Mouse (Mus musculus): ENCODE data around the gene Cds2. TPM values are rescaled to one million over a fixed set of nuclear protein-coding genes. Genes with fewer than 3 reads are reported as not detected.

The Cds2 gene
- polyA plus RNA-seq, 1 experiment from 2014 or later, result 20.8 TPM

GRCm38 (mm10) chr2:132272694-132273389, 9.9 kb downstream of the Cds2 start:
- Histone ChIP-seq H3K4me1 (ENCODE audit: control insufficient read depth, insufficient read depth, low read length) (0 out of 2 replicates have a peak, but pooled peaks cover 6% of the 10 kb centered on the region), H3K9ac (replicated peaks; ENCODE audit: low read depth, low read length) (no peak overlapping the region), H3K36me3 (ENCODE audit: control insufficient read depth, insufficient read depth, low read length) (no peaks in the 10 kb centered on the region), H3K9me3 (ENCODE audit: control insufficient read depth, low read depth, low read length) (no peaks in the 10 kb centered on the region), H3K4me2 (replicated peaks; ENCODE audit: low read depth, low read length) (no peak overlapping the region), H3K4me3 (ENCODE audit: low read depth, low read length) (no peak overlapping the region), H3K27me3 (ENCODE audit: control insufficient read depth, insufficient read depth, low read length) (no peaks in the 10 kb centered on the region), H3K27ac (ENCODE audit: low read length) (no peak overlapping the region)
- no peak for ATAC-seq (ENCODE audit: insufficient number of reproducible peaks, insufficient read depth, low FRiP score, low read depth)
- 35% methylated on average over 6 of the region's 6 CpGs for WGBS

- H3K27ac ChIP-seq (ENCODE audit: low read length), result no peak overlapping the region
- H3K9me3 ChIP-seq (ENCODE audit: control insufficient read depth, low read depth, low read length), result no peaks in the 10 kb centered on the region
- no peak overlapping the region for H3K4me2 ChIP-seq (replicated peaks; ENCODE audit: low read depth, low read length)
- 72% methylated on average over 4 of the region's 4 CpGs for WGBS
- H3K36me3 ChIP-seq (ENCODE audit: control insufficient read depth, insufficient read depth, low read length), result no peaks in the 10 kb centered on the region
- no peaks in the 10 kb centered on the region for H3K27me3 ChIP-seq (ENCODE audit: control insufficient read depth, insufficient read depth, low read length)
- no peak overlapping the region for H3K9ac ChIP-seq (replicated peaks; ENCODE audit: low read depth, low read length)
- H3K4me1 ChIP-seq (ENCODE audit: control insufficient read depth, insufficient read depth, low read length), result 0 out of 2 replicates have a peak, but pooled peaks cover 6% of the 10 kb centered on the region
- no peak overlapping the region for H3K4me3 ChIP-seq (ENCODE audit: low read depth, low read length)
- no peak for ATAC-seq (ENCODE audit: insufficient number of reproducible peaks, insufficient read depth, low FRiP score, low read depth)
Measured at GRCm38 (mm10) chr2:132275527-132275926, 12.6 kb downstream of the Cds2 start.

- 0 out of 2 replicates have a peak, but pooled peaks have one; percentile 8 for ATAC-seq (ENCODE audit: insufficient number of reproducible peaks, insufficient read depth, low FRiP score, low read depth)
- 42% methylated on average over 4 of the region's 4 CpGs for WGBS
- no peak overlapping the region for H3K4me2 ChIP-seq (replicated peaks; ENCODE audit: low read depth, low read length)
- H3K9ac ChIP-seq (replicated peaks; ENCODE audit: low read depth, low read length), result no peak overlapping the region
- no peaks in the 10 kb centered on the region for H3K9me3 ChIP-seq (ENCODE audit: control insufficient read depth, low read depth, low read length)
- H3K4me3 ChIP-seq (ENCODE audit: low read depth, low read length), result no peak overlapping the region
- H3K27ac ChIP-seq (ENCODE audit: low read length), result no peak overlapping the region
- no peaks in the 10 kb centered on the region for H3K27me3 ChIP-seq (ENCODE audit: control insufficient read depth, insufficient read depth, low read length)
- H3K4me1 ChIP-seq (ENCODE audit: control insufficient read depth, insufficient read depth, low read length), result 0 out of 2 replicates have a peak, but pooled peaks cover 6% of the 10 kb centered on the region
- H3K36me3 ChIP-seq (ENCODE audit: control insufficient read depth, insufficient read depth, low read length), result no peaks in the 10 kb centered on the region
Measured at GRCm38 (mm10) chr2:132276249-132276648, 13.3 kb downstream of the Cds2 start.

- H3K4me2 ChIP-seq (replicated peaks; ENCODE audit: low read depth, low read length), result no peak overlapping the region
- H3K36me3 ChIP-seq (ENCODE audit: control insufficient read depth, insufficient read depth, low read length), result no peaks in the 10 kb centered on the region
- 75% methylated on average over 8 of the region's 8 CpGs for WGBS
- peaks cover 13% of the 10 kb centered on the region for H3K4me1 ChIP-seq (ENCODE audit: control insufficient read depth, insufficient read depth, low read length)
- H3K27ac ChIP-seq (ENCODE audit: low read length), result no peak overlapping the region
- no peak overlapping the region for H3K4me3 ChIP-seq (ENCODE audit: low read depth, low read length)
- no peaks in the 10 kb centered on the region for H3K27me3 ChIP-seq (ENCODE audit: control insufficient read depth, insufficient read depth, low read length)
- no peaks in the 10 kb centered on the region for H3K9me3 ChIP-seq (ENCODE audit: control insufficient read depth, low read depth, low read length)
- no peak overlapping the region for H3K9ac ChIP-seq (replicated peaks; ENCODE audit: low read depth, low read length)
- no peak for ATAC-seq (ENCODE audit: insufficient number of reproducible peaks, insufficient read depth, low FRiP score, low read depth)
Measured at GRCm38 (mm10) chr2:132278273-132278853, 15.4 kb downstream of the Cds2 start.

GRCm38 (mm10) chr2:132279336-132279882, 16.5 kb downstream of the Cds2 start:
- H3K9me3 ChIP-seq (ENCODE audit: control insufficient read depth, low read depth, low read length), result no peaks in the 10 kb centered on the region
- no peaks in the 10 kb centered on the region for H3K27me3 ChIP-seq (ENCODE audit: control insufficient read depth, insufficient read depth, low read length)
- H3K4me2 ChIP-seq (replicated peaks; ENCODE audit: low read depth, low read length), result no peak overlapping the region
- ATAC-seq (ENCODE audit: insufficient number of reproducible peaks, insufficient read depth, low FRiP score, low read depth), result no peak
- no peak overlapping the region for H3K27ac ChIP-seq (ENCODE audit: low read length)
- H3K4me1 ChIP-seq (ENCODE audit: control insufficient read depth, insufficient read depth, low read length), result peaks cover 23% of the 10 kb centered on the region
- no peak overlapping the region for H3K9ac ChIP-seq (replicated peaks; ENCODE audit: low read depth, low read length)
- 63% methylated on average over 3 of the region's 3 CpGs for WGBS
- no peaks in the 10 kb centered on the region for H3K36me3 ChIP-seq (ENCODE audit: control insufficient read depth, insufficient read depth, low read length)
- H3K4me3 ChIP-seq (ENCODE audit: low read depth, low read length), result no peak overlapping the region

- 70% methylated on average over 4 of the region's 4 CpGs for WGBS
Measured at GRCm38 (mm10) chr2:132279978-132280377, 17.0 kb downstream of the Cds2 start.

GRCm38 (mm10) chr2:132280518-132281120, 17.7 kb downstream of the Cds2 start:
- no peak for ATAC-seq (ENCODE audit: insufficient number of reproducible peaks, insufficient read depth, low FRiP score, low read depth)
- WGBS, result 94% methylated on average over 10 of the region's 10 CpGs
- H3K4me1 ChIP-seq (ENCODE audit: control insufficient read depth, insufficient read depth, low read length), result peaks cover 32% of the 10 kb centered on the region
- H3K4me3 ChIP-seq (ENCODE audit: low read depth, low read length), result no peak overlapping the region
- H3K36me3 ChIP-seq (ENCODE audit: control insufficient read depth, insufficient read depth, low read length), result no peaks in the 10 kb centered on the region
- no peaks in the 10 kb centered on the region for H3K27me3 ChIP-seq (ENCODE audit: control insufficient read depth, insufficient read depth, low read length)
- H3K4me2 ChIP-seq (replicated peaks; ENCODE audit: low read depth, low read length), result no peak overlapping the region
- H3K27ac ChIP-seq (ENCODE audit: low read length), result no peak overlapping the region
- no peaks in the 10 kb centered on the region for H3K9me3 ChIP-seq (ENCODE audit: control insufficient read depth, low read depth, low read length)
- no peak overlapping the region for H3K9ac ChIP-seq (replicated peaks; ENCODE audit: low read depth, low read length)

More at GRCm38 (mm10) chr2:132279978-132280377, 17.0 kb downstream of the Cds2 start:
- Histone ChIP-seq H3K4me2 (replicated peaks; ENCODE audit: low read depth, low read length) (no peak overlapping the region), H3K36me3 (ENCODE audit: control insufficient read depth, insufficient read depth, low read length) (no peaks in the 10 kb centered on the region), H3K27ac (ENCODE audit: low read length) (no peak overlapping the region), H3K4me1 (ENCODE audit: control insufficient read depth, insufficient read depth, low read length) (peaks cover 29% of the 10 kb centered on the region), H3K9me3 (ENCODE audit: control insufficient read depth, low read depth, low read length) (no peaks in the 10 kb centered on the region), H3K27me3 (ENCODE audit: control insufficient read depth, insufficient read depth, low read length) (no peaks in the 10 kb centered on the region), H3K9ac (replicated peaks; ENCODE audit: low read depth, low read length) (no peak overlapping the region), H3K4me3 (ENCODE audit: low read depth, low read length) (no peak overlapping the region)
- no peak for ATAC-seq (ENCODE audit: insufficient number of reproducible peaks, insufficient read depth, low FRiP score, low read depth)

GRCm38 (mm10) chr2:132281560-132282452, 18.9 kb downstream of the Cds2 start:
- H3K9me3 ChIP-seq (ENCODE audit: control insufficient read depth, low read depth, low read length), result no peaks in the 10 kb centered on the region
- no peak overlapping the region for H3K4me2 ChIP-seq (replicated peaks; ENCODE audit: low read depth, low read length)
- no peaks in the 10 kb centered on the region for H3K27me3 ChIP-seq (ENCODE audit: control insufficient read depth, insufficient read depth, low read length)
- H3K27ac ChIP-seq (ENCODE audit: low read length), result peak overlapping the region; percentile 6; the same call in 1 of the 2 replicates
- no peak overlapping the region for H3K9ac ChIP-seq (replicated peaks; ENCODE audit: low read depth, low read length)
- WGBS, result 61% methylated on average over 10 of the region's 10 CpGs
- H3K36me3 ChIP-seq (ENCODE audit: control insufficient read depth, insufficient read depth, low read length), result no peaks in the 10 kb centered on the region
- no peak for ATAC-seq (ENCODE audit: insufficient number of reproducible peaks, insufficient read depth, low FRiP score, low read depth)
- no peak overlapping the region for H3K4me3 ChIP-seq (ENCODE audit: low read depth, low read length)
- H3K4me1 ChIP-seq (ENCODE audit: control insufficient read depth, insufficient read depth, low read length), result peaks cover 32% of the 10 kb centered on the region

Measured in stomach, embryonic 14.5 days (tissue).